In genomic region chr6:142111667-142112305, GRCm38 (mm10) we compare ENCODE assay signal across 10 mouse cellular contexts.
DNase-seq lines count a peak whose midpoint lies in the region; ATAC-seq and TF ChIP-seq lines count a peak whose summit lies in the region.
"Had no signal": no experiment of that assay in that cellular context is flagged by ENCODE, and none has a peak within 500 bp of the region (broad histone marks: within the 10 kb centered on the region; RNA-seq: fewer than 3 reads in every experiment).

No protein-coding gene starts in this region.

- H3K9ac ChIP-seq in forebrain, postnatal 0 days = no peak overlapping the region
- H3K9ac ChIP-seq in midbrain, embryonic 15.5 days = no peak overlapping the region
- H3K9ac ChIP-seq: liver, postnatal 0 days had no signal

- intact Hi-C loops in gastrocnemius, adult 2 months (cut with DNase I) = no loop called here

- no peaks in the 10 kb centered on the region for H3K27me3 ChIP-seq in forebrain, postnatal 0 days (ENCODE audit: insufficient read depth, low read length)
- H3K27me3 ChIP-seq in midbrain, embryonic 15.5 days (replicated peaks) = no peaks in the 10 kb centered on the region

- no peaks in the 10 kb centered on the region for H3K9me3 ChIP-seq in forebrain, postnatal 0 days (ENCODE audit: low read length)
- H3K9me3 ChIP-seq in midbrain, embryonic 15.5 days = no peaks in the 10 kb centered on the region

- no peaks in the 10 kb centered on the region for H3K4me1 ChIP-seq in forebrain, postnatal 0 days (ENCODE audit: insufficient read depth)
- H3K4me1 ChIP-seq in midbrain, embryonic 15.5 days = peaks cover 9% of the 10 kb centered on the region

- WGBS in forebrain, postnatal 0 days = 21% methylated on average over 3 of the region's 3 CpGs
- WGBS in midbrain, embryonic 15.5 days = 17% methylated on average over 3 of the region's 3 CpGs

- no peak overlapping the region for H3K27ac ChIP-seq in forebrain, postnatal 0 days (ENCODE audit: low read depth, low read length)
- peak overlapping the region; percentile 55; the same call in 1 of the 2 replicates for H3K27ac ChIP-seq in midbrain, embryonic 15.5 days
- H3K27ac ChIP-seq in gastrocnemius, adult 2 months = no peak overlapping the region

- no peak overlapping the region for H3K4me3 ChIP-seq in forebrain, postnatal 0 days (ENCODE audit: low read depth, low read length)
- H3K4me3 ChIP-seq in midbrain, embryonic 15.5 days = no peak overlapping the region
- H3K4me3 ChIP-seq in gastrocnemius, adult 2 months = no peak overlapping the region

- ATAC-seq in forebrain, postnatal 0 days = peak; percentile 94
- ATAC-seq in midbrain, embryonic 15.5 days (replicated peaks) = peak; percentile 98
- ATAC-seq: liver, postnatal 0 days had no signal

- no peaks in the 10 kb centered on the region for H3K36me3 ChIP-seq in forebrain, postnatal 0 days (ENCODE audit: insufficient read depth)
- no peaks in the 10 kb centered on the region for H3K36me3 ChIP-seq in midbrain, embryonic 15.5 days (replicated peaks)

- no peak for TF ChIP-seq CTCF in forebrain, postnatal 0 days (IDR thresholded peaks at IDR 0.05; ENCODE audit: low read depth)
- TF ChIP-seq CTCF in gastrocnemius, adult 2 months (IDR thresholded peaks at IDR 0.05) = no peak

- H3K4me2 ChIP-seq in forebrain, postnatal 0 days (ENCODE audit: low read depth) = no peak overlapping the region
- H3K4me2 ChIP-seq in midbrain, embryonic 15.5 days = no peak overlapping the region

- peak; percentile 15 for DNase-seq in ZHBTc4 (ENCODE audit: low read depth, low spot score)
- peak; percentile 73 for DNase-seq in embryo, embryonic 10.5 days (ENCODE audit: low spot score)
- DNase-seq in forebrain, postnatal 0 days = peak; percentile 62
- DNase-seq in gastrocnemius, adult 2 months = no peak
- no peak for DNase-seq in heart, adult 11 months
- no peak for DNase-seq in c-Kit-positive CD71-positive TER-119-positive erythroid progenitor cells, embryonic 14.5 days (ENCODE audit: low spot score)
- DNase-seq: cerebellum, adult 8-10 months; kidney, postnatal 14 days; liver, postnatal 0 days had no signal

Comparison
In these comparisons a context has a peak if more than half of its experiments do, and no peak if none do; other contexts are left out.
1. DNase-seq: peak in ZHBTc4 (single experiment), embryo, embryonic 10.5 days (single experiment) and forebrain, postnatal 0 days (single experiment); none in gastrocnemius, adult 2 months (single experiment), heart, adult 11 months (single experiment) and c-Kit-positive CD71-positive TER-119-positive erythroid progenitor cells, embryonic 14.5 days (single experiment).